Mouse (Mus musculus): ENCODE data around the gene Syndig1l.

Gene Syndig1l

DNA sequence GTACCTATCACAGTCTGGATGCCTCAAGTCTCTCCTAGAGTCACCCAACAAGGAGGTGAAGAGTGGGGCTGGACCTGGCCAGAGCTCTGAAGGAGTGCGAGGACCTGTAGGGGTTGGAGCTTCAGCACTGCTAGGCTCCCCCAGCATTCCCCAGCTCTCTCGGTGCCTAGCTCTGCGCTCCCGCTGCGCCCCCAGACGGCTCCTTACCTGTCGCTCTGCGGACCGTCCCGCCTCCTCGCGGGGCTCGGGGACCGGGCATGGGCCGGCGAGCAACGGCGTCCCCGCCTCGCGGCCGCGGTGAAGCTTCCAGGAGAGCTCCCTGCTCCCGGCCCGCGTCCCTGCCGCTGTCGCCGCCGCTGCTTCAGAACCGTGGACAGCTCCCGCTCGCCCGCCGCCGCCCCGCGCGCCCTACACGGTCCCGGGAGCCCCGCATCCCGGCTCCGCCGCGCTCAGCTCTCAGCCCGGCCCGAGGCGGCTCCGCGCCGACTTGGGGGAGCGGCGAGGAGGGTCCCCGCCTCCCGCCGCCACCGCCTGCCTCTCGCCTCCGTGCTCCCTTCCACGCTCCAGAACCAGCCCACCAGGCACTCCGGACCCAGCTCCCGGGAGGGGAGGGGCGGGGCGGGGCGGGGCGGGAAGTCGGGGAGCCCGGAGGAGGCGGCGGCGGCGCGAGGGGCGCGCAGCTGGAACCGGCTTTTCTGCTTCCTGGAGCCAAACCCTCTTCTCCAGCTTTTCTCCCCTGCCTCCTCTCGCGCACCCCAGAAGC is at the start of gene Syndig1l:
Gene Syndig1l (minus strand): TSS at position 513 of the 763 bp plus-strand sequence.
- no peak for DNase-seq (ENCODE audit: low read depth)

DNA sequence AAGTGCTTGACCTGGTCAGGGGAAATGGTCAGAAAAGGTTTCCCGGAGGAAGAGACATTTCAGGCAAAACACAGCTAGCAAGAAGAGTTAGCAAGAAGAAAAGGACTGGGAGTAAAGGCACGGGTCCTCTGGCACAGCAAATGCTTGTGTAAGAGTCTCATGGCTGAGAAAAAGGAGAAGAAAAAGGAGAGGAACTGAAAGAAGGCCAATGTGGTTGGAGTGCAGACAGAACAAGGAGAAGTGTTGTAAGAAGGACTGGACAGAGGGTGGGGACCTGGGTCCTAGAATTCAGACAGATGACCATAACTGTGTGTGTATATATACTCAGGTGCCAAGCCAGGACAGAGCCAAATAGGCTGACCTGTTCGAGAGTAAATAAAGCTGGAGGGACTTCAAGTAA is 49.5 kb upstream of the Syndig1l start:
- no peak for DNase-seq (ENCODE audit: low read depth)

DNA sequence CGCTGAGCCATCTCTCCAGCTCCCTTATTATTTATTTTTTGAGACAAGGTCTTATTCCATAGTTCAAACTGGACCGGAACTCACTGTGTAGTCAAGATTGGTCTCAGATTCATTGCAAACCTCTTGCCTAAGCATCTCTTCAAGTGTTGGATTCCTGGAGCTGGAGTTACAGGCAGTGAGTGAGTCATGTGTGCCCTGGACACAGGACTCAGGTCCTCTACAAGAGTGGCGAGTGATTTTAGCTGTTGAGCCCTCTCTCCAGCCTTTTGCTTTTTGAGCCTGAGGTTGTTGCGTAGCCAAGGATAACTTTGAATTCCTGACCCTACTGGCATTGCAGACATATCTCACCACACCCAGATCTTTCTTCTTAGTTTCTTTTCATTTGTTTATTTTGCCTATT is 47.1 kb upstream of the Syndig1l start:
- DNase-seq (ENCODE audit: low read depth), result peak; percentile 17

DNA sequence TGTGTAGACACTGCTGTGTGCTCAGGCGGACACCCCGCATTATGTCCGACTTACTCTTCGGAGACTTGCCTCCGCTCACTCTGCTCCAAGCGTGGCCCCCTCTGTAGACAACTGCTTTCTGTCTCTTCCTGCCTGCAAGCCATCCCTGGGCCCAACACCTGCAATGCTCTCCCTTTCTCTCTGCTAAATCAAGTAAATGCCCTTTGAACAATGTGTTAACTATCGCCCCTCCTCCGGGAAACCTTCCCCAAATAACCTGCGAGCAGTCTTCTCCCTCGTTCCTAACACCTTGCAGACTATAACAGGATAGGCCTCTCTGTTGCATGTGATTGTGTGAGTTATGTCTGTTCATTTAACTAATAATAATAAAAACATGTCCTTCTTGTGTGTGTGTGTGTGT is 44.9 kb upstream of the Syndig1l start:
- no peak for DNase-seq (ENCODE audit: low read depth)

DNA sequence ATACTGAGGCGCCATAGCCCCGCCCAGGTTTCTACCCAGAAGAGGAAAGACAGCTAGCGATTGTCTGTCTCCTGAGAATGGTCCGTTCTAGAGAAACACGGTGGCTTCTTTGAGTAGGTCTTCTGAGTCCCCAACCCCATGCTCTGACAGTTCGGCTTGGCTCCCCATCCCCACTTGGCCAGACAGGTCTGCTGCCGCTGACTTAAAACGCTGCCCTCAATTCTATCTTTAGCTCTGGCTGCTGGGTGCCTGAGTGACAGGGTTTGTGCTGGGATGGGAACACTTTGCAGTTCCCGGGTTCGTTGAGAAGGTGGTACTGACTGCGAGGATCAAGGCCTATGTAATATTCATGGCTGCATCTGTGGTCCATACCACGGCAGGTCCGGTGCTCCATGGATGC is 34.7 kb upstream of the Syndig1l start:
- no peak for DNase-seq (ENCODE audit: low read depth)

DNA sequence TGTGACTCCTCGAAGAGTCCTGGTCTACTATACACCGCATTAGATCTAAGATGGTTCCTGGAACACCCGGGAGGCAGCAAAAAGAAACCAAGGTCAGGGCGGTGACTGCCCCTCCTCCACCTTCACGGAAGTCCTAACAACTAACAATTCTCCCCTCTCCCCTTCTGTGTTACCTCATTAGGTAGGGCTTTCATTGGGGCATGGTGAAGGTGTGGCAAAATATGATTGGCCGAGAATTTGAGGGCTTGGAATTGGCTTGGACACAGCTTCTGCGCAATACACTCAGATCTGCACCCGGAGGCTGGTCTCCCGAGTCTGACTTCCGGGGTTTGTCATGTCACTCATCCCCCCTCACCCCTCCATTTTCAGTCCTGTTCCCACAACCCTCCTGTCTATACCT is 29.8 kb upstream of the Syndig1l start:
- DNase-seq (ENCODE audit: low read depth), result no peak

DNA sequence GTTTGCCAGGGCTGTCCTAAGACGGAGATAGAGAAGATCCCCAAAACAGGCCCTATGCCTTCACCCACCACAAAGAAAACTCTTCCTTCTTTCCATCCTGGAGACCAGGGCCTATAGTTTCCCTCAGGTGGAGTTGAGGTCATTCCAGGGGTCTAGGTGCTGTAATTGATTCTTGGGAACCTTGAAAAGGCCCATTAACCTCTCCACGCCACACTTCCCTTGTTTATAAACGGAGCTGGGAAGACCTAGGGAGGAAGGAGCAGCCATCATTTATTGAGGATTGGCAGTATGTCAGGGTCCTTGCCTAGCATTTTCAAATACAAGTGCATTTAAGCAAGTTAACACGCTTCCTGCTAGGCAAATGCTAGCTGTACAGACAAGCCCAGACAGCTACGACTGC is 28.8 kb upstream of the Syndig1l start:
- no peak for DNase-seq (ENCODE audit: low read depth)

DNA sequence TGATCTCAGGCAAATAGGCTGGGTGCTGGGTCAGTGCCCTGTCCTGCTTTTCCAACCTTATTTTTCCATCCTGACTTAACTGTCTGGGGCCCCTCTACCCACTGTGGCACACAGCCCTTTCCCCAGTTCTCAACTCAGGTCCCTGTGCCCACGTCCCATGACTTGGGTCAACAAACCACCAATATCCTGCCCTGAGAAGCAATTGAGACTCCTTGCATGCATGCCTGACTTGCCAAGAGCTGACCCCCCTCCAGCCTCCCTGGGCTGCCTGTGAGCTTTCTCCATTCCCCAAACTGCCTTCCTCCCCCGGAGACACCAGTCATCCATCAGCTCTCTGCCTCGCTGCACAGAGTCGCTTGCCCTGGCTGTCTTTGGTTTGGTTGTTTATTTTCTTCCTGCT is 28.4 kb upstream of the Syndig1l start:
- no peak for DNase-seq (ENCODE audit: low read depth)

DNA sequence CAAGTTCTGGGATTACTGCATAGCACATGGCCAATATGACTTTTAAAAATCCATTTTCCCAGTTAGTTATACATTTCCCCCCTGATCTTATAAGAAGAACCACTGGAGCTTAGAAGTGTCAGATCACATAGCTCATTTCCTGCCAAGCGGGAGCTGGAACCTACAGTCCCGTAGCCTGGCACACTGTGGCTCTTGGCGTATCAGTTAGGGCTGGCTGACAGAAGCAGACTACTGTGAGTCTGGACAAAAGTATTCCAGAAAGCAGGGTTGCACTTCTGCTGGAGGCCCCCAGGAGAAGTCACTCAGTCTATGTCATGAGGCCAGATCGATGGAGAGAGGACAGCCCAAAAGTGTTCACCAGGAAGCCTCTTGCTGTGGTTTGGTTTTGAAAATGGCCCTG is 27.8 kb upstream of the Syndig1l start:
- DNase-seq (ENCODE audit: low read depth), result no peak

DNA sequence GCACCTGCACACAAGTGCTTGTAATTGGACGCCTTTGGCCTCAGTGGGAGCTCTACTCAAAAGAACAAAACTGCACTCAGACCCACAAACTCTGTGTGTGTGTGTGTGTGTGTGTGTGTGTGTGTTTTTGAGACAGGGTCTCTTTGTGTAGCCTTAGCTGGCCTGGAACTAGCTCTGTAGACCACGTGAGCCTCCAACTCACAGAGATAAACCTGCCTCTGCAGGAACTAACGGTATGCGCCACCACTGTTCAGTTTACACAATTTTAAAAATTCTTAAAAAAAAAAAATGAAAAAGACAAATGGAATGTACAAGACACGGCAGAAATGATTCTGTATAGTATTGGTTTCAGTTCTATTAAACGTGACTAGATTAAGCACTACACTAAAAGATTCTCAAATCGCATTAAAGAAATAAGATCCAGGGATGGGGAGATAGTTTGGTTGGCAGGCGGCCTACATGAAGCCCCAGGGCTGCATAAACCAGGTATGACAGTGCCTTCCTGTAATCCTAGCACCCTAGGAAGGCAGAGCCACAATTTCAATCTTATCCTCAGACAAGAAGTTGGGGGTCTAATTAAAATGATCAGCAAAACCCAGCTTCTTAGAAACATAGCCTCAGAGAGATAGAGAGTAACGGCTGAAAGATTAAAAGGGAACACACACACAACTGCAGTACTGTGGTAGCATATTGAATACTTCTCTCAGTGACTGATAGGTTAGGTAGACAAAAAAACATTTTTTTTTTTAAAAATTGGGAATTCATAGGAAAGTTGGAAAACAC is 20.0 kb upstream of the Syndig1l start:
- no peak for DNase-seq (ENCODE audit: low read depth)

DNA sequence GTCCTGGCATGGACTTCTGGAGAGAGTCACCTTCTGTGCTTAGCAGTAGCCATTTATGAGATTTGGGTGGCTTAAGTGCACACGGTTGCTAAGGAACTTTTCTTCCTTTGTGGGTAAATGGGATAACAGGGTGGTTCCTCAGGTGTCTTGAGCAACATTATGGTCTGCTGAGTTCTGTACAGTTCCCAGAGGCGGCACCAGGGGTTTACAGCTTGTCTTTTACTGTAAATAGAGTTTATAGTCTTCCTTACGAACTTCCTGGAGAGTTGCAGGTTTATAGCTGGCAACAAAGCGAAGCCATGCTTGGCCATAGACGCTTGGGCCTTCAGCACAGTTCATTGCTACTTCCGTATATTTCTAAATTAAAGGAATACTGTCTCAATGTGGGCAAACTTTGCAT is 15.9 kb upstream of the Syndig1l start:
- DNase-seq (ENCODE audit: low read depth), result no peak

DNA sequence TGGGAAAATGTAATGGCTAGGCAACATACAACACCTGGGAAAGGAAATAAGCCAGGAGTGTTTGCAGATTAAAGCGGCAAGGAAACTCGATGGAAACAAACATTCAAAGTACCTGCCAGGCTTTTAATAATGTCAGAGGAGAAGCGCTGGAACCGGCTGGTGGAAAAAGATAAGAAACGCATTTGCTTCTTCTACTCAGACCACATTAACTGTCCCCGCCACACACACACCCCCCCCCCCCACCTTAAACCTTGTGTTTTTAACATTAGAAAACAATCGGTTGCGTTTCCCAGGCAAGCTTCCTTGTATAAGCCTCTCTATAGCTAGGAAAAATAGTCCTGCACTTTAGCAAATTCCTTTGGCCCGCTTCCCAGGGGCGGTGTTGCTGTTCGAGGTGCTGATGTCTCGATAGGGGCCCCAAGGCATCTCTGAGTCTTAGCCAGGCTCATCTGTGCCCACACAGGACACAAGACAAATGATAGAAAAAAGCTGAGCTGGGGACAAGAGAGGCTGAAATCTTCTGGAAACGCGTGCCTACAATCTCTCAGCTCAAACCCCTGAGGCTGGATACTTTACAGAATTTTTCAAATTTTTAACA is 11.3 kb upstream of the Syndig1l start:
- peak; percentile 78 for DNase-seq (ENCODE audit: low read depth)

DNA sequence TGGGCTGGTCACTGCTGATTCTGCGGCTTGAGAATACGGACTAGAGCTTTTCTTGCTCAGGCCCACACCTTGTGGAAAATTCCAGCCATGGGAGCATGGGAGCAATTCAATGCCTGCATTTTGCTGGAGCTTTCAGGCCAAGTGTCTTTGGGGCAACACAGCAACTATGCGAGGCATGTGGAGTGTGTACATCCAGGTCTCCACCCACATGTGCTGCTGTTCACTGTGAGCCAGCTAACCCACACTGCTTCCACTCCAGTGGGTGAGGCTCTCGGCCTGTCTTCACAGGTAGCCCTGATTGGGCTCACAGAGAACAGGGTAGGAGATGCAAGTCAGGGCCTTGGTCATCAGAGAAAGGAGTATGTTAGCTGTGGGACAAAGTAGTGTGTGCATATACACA is 9.2 kb upstream of the Syndig1l start:
- DNase-seq (ENCODE audit: low read depth), result no peak

DNA sequence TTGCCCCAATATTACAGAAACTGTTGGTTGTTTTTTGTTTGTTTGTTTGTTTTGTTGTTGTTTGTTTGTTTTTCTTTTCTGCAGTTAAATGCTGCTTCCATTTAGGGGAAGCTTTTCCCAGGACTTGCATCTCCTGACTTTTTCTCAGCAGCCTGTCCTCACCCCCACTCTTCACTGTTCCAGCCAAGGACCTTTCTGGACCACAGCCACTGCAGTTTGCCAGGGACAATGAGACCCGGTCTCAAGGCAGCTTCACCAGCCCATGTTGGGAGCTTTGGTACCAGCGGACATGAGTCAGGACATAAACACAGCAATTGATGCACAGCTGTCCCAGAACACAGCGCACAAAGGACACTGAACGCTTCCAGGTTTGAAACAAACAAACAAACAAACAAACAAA is 8.3 kb upstream of the Syndig1l start:
- DNase-seq (ENCODE audit: low read depth), result no peak

DNA sequence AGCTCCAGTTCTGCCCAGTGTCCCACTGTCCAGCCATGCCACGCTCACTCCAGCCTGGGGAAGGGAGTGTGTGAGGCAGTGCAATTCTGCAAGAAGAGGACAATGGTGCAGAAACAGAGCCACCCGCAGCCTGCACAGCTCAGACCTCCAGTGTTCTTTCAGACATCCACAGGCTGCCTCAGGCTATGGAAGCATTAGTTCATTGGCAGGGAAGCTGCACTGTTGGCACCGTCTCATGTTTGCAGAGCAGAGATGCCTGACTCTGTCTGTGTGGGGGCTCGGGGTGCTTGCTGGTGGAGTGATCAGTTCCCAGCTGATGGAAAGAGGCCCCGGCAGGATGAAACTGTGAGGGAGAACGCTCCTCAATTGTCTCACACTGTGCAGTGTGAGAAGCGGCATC is 4.0 kb upstream of the Syndig1l start:
- DNase-seq (ENCODE audit: low read depth), result peak; percentile 68

DNA sequence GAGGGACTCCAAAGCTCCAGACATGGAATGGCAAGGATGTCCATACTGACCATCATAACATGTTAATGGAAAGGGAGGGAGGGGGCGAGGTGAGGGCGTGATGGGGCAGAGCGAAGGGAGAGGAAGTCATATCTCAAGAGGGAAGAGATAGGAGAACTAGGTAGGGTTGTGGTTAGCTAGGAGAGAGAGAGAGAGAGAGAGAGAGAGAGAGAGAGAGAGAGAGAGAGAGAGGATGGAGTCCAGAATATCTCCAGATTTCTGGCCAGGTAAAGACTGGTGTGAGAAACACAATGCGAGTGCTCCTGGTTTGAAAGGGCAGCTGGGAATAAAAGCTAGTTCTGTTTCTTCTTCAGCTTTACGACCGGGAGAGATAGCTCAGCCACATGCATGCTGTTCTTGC is 6.5 kb downstream of the Syndig1l start:
- DNase-seq (ENCODE audit: low read depth), result no peak

DNA sequence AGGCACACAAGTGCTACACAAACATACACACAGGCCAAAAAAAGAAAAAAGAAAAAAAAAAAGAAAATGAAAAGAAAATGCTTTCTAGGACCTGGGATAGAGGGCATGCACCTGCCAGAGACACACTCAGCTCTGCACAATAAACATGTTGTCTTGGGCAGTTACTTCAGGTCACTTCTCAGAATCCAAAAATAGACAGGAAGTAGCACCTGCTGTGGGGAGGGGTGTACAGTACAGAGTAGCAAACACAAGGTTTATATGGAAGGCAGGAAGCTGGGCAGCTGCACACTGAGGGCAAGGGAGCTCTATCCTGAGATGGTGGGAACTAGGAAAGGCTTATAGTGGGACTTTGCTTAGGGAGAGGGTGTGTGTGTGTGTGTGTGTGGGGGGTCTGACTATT is 7.3 kb downstream of the Syndig1l start:
- DNase-seq (ENCODE audit: low read depth), result no peak

DNA sequence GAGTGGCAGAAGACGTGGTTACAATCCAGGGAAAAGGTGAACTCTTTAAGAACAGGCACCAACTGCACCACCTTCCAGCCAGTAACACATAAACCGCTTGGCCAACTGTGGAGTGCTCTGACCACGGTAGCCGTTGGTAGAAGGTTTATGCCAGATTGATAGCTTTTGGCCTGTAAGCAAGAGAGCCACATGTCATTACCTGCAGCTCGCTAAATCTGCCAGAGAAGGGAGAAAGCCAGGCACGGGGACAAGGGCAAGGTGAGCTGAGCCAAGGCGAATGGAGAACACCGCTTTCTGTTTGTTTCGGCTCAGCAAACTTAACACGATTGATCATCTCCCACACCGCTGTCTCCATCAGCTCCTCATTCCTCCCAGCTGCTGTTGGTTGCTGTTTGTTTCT is 9.6 kb downstream of the Syndig1l start:
- DNase-seq (ENCODE audit: low read depth), result no peak

DNA sequence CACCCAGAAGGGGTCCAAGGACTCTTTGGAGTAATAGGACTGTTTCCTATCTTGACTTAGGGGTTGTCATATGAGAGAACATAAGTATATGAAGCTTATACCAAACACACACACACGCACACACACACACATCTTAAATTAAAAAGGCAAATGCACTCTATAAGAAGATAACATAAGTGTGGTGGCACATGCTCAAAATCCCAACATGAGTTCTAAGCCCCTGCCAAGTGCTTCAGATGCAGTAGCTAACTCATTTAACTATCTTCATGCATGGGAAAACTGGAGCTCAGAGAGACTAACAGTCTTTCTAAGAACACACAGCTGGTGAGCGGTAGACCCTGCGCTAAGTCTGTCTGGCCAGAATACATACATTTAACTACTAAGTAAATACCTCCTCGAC is 11.1 kb downstream of the Syndig1l start:
- DNase-seq (ENCODE audit: low read depth), result no peak

DNA sequence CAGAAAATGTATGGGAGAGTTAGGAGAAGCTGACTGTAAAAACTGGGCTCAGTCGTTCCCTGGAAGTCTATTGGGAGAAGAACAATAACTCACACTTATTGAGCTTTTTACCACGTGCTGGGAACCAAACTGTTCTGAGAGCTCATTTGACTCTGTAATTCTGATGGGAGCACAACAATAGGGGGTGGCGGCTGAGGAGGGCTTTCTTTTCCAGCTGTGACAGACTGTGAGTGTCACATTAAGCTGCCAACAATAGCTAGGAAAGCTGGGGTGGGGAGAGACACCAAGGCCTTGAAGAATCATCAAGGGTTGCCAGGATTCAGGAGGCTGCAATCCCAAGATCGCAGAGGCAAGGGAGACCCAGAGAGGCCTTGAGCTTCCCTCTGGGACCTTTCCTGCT is 12.5 kb downstream of the Syndig1l start:
- DNase-seq (ENCODE audit: low read depth), result no peak

DNA sequence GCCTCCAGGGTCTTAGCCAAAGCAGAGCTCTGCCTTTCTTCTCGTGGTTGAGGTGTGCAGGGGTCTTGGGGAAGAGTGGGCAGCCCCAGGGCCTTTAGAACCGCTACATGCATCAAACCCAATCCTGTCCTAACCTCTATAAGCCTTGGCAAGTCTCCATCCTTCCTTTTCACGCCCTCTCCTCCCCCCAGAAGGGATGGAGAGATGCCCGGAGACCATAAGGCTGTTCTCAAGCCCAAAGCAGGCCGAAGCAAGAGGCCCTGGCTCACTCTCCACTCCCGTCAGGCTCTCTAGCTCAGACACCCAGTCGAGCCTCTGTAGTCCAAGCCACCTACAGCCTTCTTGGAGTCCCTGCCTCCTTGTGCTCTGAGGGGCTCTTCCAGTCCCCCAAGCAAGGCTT is 14.1 kb downstream of the Syndig1l start:
- DNase-seq (ENCODE audit: low read depth), result no peak

DNA sequence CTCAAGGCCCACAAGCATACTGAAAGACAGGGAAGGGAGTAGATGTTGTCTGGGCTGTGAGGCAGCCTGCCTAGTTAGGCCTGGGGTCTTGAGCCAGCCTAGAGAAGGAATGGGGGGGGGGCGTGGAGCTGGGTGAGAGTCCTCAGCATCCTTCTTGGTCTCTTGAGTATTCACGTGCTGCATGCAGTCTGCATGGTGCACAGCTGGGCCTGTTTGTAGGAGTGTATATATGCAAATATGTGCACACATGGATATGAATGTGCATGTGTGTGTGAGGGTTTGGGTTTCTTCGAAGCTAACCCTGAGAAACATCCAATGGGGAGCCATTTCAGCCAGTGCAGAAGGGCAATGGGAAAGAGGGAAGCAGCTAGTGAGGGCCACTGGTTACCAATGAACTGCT is 22.6 kb downstream of the Syndig1l start:
- no peak for DNase-seq (ENCODE audit: low read depth)

Measured in NIH3T3 (cell line).